Mouse (Mus musculus) neural tube, embryonic 14.5 days (tissue): ENCODE results near the gene Spred3. TPM values are rescaled to one million over a fixed set of nuclear protein-coding genes. Genes with fewer than 3 reads are reported as not detected.
A peak's percentile ranks its signal among the peaks of the same experiment; 100 is the strongest.
"Not testable (repeated sequence)": the region's sequence is repeated elsewhere in the genome, so short reads cannot be mapped to it uniquely, and the experiment has no call there.

Experiments used
- ATAC-seq: fragments of 200-750 bp; cut with Nextera tagmentation; 2 replicates; pipeline ENCODE4 v1.8.0; 2017; ENCODE audit warnings: low read depth, mild to moderate bottlenecking, moderate TSS enrichment, moderate library complexity
- H3K27ac ChIP-seq: fragments of 300-500 bp; sonication (generic); 2 replicates; pipeline ENCODE4 v1.5.1; 2014; ENCODE audit warnings: low read depth, mild to moderate bottlenecking, control low read depth, low read length, moderate library complexity, mixed read lengths
- H3K27me3 ChIP-seq: fragments of 300-500 bp; sonication (generic); 2 replicates; pipeline ENCODE4 v1.6.1; 2014; ENCODE audit warnings: low read length; ENCODE audit not compliant: control insufficient read depth, insufficient read depth
- H3K36me3 ChIP-seq: fragments of 300-500 bp; sonication (generic); 2 replicates; pipeline ENCODE4 v1.6.1; 2014; ENCODE audit warnings: low read length, mixed read lengths; ENCODE audit not compliant: control insufficient read depth, insufficient read depth
- H3K4me1 ChIP-seq: fragments of 300-500 bp; sonication (generic); 2 replicates; pipeline ENCODE4 v1.6.1; 2014; ENCODE audit warnings: low read length; ENCODE audit not compliant: control insufficient read depth, insufficient read depth
- H3K4me2 ChIP-seq: fragments of 300-500 bp; sonication (generic); 2 replicates; pipeline ENCODE4 v1.6.1; 2014; ENCODE audit warnings: mild to moderate bottlenecking, low read depth, low read length, control low read depth
- H3K4me3 ChIP-seq: fragments of 300-500 bp; sonication (generic); 2 replicates; pipeline ENCODE4 v1.5.1; 2014; ENCODE audit warnings: low read depth, low read length, control low read depth, mixed read lengths
- H3K9ac ChIP-seq: fragments of 300-500 bp; sonication (generic); replicated peaks from 2 replicates; pipeline ENCODE4 v1.6.1; 2014; ENCODE audit warnings: low read depth, mild to moderate bottlenecking, control low read depth, low read length, mixed read lengths
- H3K9me3 ChIP-seq: fragments of 300-500 bp; sonication (generic); 2 replicates; pipeline ENCODE4 v1.6.1; 2016; ENCODE audit warnings: low read length; ENCODE audit not compliant: control insufficient read depth
- WGBS: fragments of 180-500 bp; shearing (Covaris S2); extraction: QIAGEN DNeasy Blood & Tissue Kit; methylation state at CpG from one replicate; pipeline ENCODE4 v1.1.7; 2014; 5-methylcytosine and 5-hydroxymethylcytosine counted together
- polyA plus RNA-seq: library from polyadenylated mRNA; unstranded; fragments of >200 nt; fragmentation: Nextera tagmentation; extraction: Ambion mirVana; gene quantifications from 2 replicates; pipeline ENCODE4 v1.2.1, GENCODE M21; 2014

Gene Spred3
- polyA plus RNA-seq, 1 experiment from 2014 or later, result 14.9 TPM

- not testable (repeated sequence) for H3K4me3 ChIP-seq, H3K4me2 ChIP-seq, H3K9ac ChIP-seq, H3K27me3 ChIP-seq, H3K27ac ChIP-seq, H3K36me3 ChIP-seq, ATAC-seq, H3K9me3 ChIP-seq, H3K4me1 ChIP-seq
- 93% methylated on average over 3 of the region's 4 CpGs for WGBS
Measured at GRCm38 (mm10) chr7:29139237-29139636, 31.0 kb downstream of the Spred3 start.

- Histone ChIP-seq H3K27ac (no peak overlapping the region), H3K36me3 (no peaks in the 10 kb centered on the region), H3K4me1 (no peaks in the 10 kb centered on the region), H3K9ac (no peak overlapping the region), H3K27me3 (no peaks in the 10 kb centered on the region), H3K4me3 (no peak overlapping the region), H3K9me3 (no peaks in the 10 kb centered on the region), H3K4me2 (no peak overlapping the region)
- 51% methylated on average over 16 of the region's 16 CpGs for WGBS
- no peak for ATAC-seq
Measured at GRCm38 (mm10) chr7:29137429-29137828, 32.8 kb downstream of the Spred3 start.

GRCm38 (mm10) chr7:29134693-29135386 lies 35.4 kb downstream of the Spred3 start, which contains the start of gene Rasgrp4:
Rasgrp4 (plus strand) TSS chr7:29134851.
- Histone ChIP-seq H3K9me3 (no peaks in the 10 kb centered on the region), H3K4me1 (no peaks in the 10 kb centered on the region), H3K27ac (no peak within 1 kb of the TSS), H3K4me2 (peak within 1 kb of the TSS; percentile 33; the same call in 1 of the 2 replicates), H3K9ac (no peak within 1 kb of the TSS), H3K36me3 (no peaks in the 10 kb centered on the region), H3K4me3 (no peak within 1 kb of the TSS), H3K27me3 (no peaks in the 10 kb centered on the region)
- ATAC-seq, result no peak
- under 1% methylated on average over 14 of the region's 20 CpGs for WGBS

- no peaks in the 10 kb centered on the region for H3K27me3 ChIP-seq
- peak overlapping the region; percentile 33; the same call in 1 of the 2 replicates for H3K4me2 ChIP-seq
- ATAC-seq, result no peak
- H3K36me3 ChIP-seq, result no peaks in the 10 kb centered on the region
- no peaks in the 10 kb centered on the region for H3K9me3 ChIP-seq
- no peak overlapping the region for H3K4me3 ChIP-seq
- no peak overlapping the region for H3K9ac ChIP-seq
- 6% methylated on average over 3 of the region's 4 CpGs for WGBS
- H3K4me1 ChIP-seq, result no peaks in the 10 kb centered on the region
- H3K27ac ChIP-seq, result no peak overlapping the region
Measured at GRCm38 (mm10) chr7:29134230-29134629, 36.0 kb downstream of the Spred3 start.

DNA sequence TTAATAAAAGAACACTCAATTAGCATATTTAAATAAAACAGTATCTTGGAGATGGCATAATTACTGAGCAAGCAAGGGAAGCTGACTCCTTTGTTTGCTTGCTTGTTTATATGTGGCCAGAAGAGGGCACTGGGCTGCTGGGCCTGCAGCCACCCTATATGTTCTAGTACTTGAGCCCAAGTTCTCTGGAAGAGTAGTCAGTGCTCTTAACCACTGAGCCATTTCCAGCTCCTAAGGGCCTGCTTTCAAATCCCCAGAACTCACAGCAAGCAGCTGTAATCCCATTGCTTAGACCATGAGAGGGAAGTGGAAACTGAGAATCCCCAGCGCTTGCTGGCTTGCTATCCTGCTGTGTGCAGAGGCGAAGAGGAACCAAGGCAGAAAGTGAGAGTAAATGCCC lies 41.5 kb downstream of the Spred3 start:
- no peak for ATAC-seq
- Histone ChIP-seq H3K4me3 (no peak overlapping the region), H3K4me1 (no peaks in the 10 kb centered on the region), H3K27me3 (no peaks in the 10 kb centered on the region), H3K27ac (no peak overlapping the region), H3K9me3 (no peaks in the 10 kb centered on the region), H3K9ac (no peak overlapping the region), H3K36me3 (no peaks in the 10 kb centered on the region), H3K4me2 (no peak overlapping the region)
- WGBS, result 59% methylated on average over 2 of the region's 2 CpGs

GRCm38 (mm10) chr7:29126173-29126915 lies 43.9 kb downstream of the Spred3 start:
- no peak for ATAC-seq

GRCm38 (mm10) chr7:29124970-29125369 lies 45.2 kb downstream of the Spred3 start, which contains the start of gene Ryr1:
Ryr1 (minus strand) TSS chr7:29125179.
- WGBS, result under 1% methylated on average over 16 of the region's 16 CpGs
- peak; percentile 44; the same call in 1 of the 2 replicates for ATAC-seq
- Histone ChIP-seq H3K9me3 (no peaks in the 10 kb centered on the region), H3K4me3 (no peak within 1 kb of the TSS; the same call in 1 of the 2 replicates), H3K9ac (no peak within 1 kb of the TSS), H3K36me3 (no peaks in the 10 kb centered on the region), H3K4me1 (no peaks in the 10 kb centered on the region), H3K27ac (no peak within 1 kb of the TSS), H3K4me2 (peak within 1 kb of the TSS; percentile 23), H3K27me3 (no peaks in the 10 kb centered on the region)

More at GRCm38 (mm10) chr7:29126173-29126915, 43.9 kb downstream of the Spred3 start:
- Histone ChIP-seq H3K9me3 (no peaks in the 10 kb centered on the region), H3K36me3 (no peaks in the 10 kb centered on the region), H3K27ac (no peak overlapping the region), H3K4me1 (no peaks in the 10 kb centered on the region), H3K4me3 (no peak overlapping the region), H3K9ac (no peak overlapping the region), H3K27me3 (no peaks in the 10 kb centered on the region), H3K4me2 (no peak overlapping the region)
- WGBS, result 37% methylated on average over 7 of the region's 7 CpGs

DNA sequence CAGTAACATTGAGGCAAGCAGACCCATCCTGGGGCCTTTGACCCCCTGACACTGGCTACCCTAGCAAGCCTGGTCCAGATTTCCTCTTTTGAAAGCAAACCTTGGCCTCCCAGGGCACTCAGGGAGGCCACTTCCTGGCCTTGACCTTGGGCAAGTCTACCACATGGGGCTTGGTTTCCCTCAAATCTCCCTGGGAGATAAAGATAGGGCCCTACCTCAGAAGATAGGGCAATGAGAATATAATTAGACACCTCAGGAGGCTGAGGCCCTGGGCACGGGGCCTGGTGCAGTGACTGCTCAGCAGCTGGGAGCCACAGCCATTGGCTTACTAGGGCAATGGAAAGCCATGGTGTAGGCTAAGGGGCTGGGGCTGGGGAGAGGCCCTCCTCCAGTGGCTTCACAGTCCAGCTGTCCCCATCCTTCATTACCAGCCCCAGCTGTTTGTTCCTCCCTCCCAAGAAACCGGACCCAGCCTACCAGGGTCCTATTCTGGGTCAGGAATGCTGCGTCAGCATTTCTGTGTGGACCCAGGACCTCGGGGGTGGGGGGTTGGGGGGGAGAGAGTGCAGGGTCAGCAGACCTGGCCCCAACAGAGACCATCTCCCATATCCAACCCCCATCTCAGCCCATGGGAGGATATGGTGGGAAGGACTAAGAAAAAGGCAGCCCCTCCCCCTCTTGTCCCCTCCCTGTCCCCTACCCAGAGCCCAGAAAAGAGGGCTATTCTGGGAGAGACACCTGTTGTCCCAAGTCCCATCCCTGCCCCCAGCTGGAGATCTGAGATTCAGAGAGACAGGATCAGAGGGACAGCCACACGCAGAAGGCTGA lies 46.5 kb downstream of the Spred3 start:
- no peaks in the 10 kb centered on the region for H3K36me3 ChIP-seq
- no peak overlapping the region for H3K27ac ChIP-seq
- 55% methylated on average over 5 of the region's 5 CpGs for WGBS
- H3K9ac ChIP-seq, result no peak overlapping the region
- H3K4me3 ChIP-seq, result no peak overlapping the region
- no peaks in the 10 kb centered on the region for H3K9me3 ChIP-seq
- no peaks in the 10 kb centered on the region for H3K4me1 ChIP-seq
- no peak overlapping the region for H3K4me2 ChIP-seq
- no peaks in the 10 kb centered on the region for H3K27me3 ChIP-seq
- no peak for ATAC-seq
